Mouse (Mus musculus): ENCODE measurements around the gene Fam135a.
"Not testable (repeated sequence)": the region's sequence is repeated elsewhere in the genome, so short reads cannot be mapped to it uniquely, and the experiment has no call there.

Gene Fam135a

DNA sequence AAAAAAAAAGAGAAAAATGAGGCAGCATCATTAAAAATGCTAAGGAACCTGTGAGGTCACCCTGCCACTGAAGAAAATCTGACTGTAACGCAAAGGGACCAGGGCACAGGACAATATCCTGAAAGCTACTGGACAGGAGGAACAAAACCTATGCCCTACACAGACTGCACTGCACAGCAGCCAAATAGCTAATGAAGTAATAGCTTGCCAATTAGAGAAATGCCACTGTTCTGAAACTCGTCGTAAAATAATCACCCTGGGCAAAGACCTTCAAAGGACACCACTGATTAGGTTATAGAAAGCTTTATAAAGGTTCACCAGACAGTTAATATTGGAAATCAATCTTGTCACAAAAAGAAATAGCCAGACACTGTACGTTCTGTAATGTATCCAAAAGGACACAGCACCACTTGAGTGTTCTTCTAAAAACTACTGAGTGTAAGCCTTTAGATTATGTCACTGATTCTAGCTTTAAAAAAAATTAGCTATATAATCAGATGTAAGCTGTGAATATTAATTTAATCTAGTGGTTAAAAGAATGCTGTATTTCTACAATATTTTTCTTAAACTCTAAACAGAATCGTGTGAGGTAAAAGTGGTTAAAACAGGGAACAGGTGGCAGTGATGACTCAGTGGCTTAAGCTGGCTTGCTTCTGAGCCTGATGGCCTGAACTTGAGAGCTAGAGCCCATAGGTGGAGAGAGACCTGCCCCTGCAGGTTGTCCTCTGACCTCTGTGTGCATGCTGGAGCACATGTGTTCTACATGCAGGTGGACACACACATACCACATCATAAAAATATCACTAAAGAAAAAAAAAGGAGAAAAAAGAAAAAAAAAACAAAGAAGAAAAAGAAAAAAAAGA, 26.5 kb downstream of the Fam135a start:
- in situ Hi-C loops (cut with MboI; ENCODE audit: low sequenced_read_pairs), result no loop called here

DNA sequence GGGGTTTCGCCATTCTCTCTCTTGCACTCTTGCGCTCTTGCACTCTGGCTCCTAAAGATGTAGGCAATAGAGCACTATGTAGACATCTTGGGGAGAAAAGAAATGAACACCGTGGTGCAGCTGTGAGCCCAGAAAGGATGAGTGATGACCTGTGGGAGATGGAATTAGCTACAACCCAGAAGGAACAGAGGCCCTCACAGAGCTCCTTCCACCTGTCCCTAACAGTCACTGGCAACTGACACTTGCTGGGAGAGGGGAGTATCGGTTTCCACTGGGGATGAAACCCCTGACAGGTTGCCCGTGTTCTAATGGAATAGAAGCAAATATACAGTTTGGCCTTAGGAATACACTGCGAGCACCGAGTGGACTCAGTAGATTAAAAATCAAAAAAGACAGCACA, 31.3 kb downstream of the Fam135a start:
- in situ Hi-C loops (cut with MboI; ENCODE audit: low sequenced_read_pairs), result no loop called here

DNA sequence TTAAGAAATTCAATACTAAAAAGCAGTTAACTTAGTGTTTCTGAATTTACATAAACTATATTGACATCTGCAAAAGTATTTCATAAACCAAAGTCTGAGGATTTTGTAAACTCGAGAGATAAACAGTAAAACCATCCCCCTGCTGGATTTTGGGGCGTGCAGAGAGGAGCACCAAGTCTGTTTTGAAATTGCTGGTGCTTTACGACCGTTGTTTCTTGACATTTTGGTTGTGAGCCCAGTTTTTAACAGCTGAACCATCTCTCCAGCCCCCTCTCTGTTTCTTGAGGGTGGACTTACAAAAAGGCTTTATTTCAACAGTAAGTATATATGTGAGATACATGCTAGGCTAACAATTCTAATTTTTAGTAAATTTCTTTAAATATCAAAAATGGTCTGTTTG, 33.4 kb downstream of the Fam135a start:
- in situ Hi-C loops (cut with MboI; ENCODE audit: low sequenced_read_pairs), result no loop called here

DNA sequence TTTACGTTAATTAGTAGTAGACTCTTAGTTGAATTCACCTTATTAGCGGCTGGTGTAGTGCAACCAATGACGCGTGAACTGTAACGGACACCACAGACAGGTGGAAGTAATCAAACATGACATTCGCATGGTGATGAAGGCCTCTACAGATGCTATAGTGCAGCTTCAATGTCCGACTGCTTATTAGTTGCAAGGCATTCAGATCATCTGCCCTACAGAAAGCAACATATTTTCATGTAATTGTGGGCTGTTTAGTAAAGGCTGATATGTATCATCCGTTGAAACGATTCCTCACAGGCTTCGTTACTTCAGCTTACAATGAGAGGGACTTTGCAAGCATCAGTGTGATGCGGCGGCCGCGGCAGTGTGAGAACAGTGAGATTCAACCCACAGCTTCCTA, 44.4 kb downstream of the Fam135a start:
- in situ Hi-C loops (cut with MboI; ENCODE audit: low sequenced_read_pairs), result no loop called here

DNA sequence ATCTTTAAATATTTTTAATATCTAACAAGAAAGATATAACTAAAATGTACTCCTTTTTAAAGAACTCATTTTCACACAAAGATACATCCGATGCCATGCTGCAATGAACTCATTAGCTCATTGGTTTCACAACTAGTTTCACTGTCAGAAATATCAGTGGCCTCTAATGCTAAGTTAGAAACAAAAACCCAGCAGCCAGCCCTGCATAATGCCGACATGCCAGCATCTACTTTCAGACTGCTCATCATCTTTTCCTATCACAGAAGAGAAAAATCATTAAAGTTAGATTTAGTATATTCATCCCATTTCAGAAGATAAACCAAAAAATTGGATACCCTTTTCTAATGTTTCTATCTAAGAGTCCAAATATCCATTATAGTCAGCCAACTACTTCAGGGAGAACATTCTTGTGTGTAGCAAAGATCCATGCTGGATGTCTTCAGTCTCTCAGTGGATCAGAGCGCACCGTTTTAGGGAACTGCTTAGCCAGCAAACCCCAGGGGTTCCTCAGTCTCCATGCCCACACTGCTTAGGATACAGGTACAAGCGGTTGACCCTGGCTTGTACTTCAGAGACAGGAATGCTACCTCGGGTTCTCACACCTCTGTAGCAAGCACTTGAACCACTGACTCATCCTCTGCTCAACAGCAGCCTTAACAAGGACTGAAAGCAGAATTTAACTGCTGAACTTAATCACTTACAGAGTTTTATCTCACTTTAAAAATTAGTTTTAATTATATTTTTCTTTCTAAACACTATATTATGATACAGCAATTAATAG, 53.2 kb downstream of the Fam135a start:
- in situ Hi-C loops (cut with MboI; ENCODE audit: low sequenced_read_pairs), result no loop called here

DNA sequence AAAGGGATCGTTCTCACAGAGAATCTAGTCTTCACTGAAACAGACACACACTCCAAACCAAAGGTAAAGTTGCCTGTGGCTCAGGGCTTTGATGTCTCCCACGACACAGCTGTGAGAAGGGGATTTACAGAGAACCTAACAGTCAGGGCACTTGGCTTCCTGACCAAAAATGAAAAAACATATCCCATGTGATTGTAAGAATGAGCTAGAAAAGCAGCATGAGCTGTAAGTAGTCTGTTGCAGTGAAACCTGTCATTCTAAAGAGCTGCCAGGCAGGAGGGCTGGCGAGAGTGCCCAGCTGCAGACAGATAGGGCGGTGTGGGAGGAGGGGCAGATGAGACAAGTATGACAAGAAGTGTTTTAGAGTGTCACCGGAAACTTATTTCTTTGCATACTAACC, 54.5 kb downstream of the Fam135a start:
- in situ Hi-C loops (cut with MboI; ENCODE audit: low sequenced_read_pairs), result no loop called here

DNA sequence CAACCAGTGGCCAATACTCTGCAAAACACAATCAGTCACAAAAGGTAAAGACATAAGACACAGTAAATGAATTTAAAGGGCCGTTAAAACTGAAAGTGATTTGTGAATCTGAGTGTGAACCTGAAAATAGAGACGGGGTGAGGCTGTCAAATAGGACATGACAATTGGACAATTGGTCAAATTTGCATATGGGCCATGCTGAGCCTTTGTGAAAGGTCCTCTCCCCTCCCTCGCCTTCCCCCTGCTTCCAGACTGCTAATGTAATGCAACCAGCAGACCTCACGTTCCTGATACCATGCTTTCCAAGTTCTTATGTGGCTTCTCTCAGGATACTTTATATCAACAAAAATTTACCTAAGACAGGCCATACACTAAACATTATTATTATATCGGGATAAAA, 57.1 kb downstream of the Fam135a start:
- in situ Hi-C loops (cut with MboI; ENCODE audit: low sequenced_read_pairs), result no loop called here

DNA sequence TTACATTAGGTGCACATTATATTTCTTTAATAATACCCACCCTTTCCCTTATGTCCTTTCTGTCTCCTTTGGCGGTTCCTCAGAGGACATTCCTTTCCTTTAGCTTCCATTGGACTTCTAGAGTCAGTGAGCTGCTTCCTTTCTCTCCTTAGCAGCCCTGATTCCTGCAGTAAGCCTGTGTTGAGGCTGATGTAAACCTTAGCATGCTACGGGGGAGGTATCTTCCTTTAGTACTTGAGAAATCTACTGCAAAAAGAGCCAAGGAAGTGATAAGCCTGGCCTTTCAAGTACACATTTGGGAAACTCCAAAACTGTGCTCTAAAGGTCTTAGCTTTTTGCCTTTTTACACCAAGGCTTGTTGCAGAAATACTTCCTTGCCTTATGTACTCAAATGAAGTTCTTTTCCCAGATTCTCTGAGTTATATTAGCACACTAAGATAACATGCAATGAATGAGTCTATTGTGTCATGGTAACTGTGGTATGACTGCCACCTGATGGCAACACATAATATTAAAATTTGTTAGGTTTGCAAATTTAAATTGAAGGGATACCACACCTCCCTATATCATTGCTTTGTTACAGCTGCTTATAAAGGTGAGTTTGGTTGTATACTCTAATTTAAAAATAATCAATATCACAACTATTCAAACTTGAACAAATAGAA, 66.2 kb downstream of the Fam135a start:
- in situ Hi-C loops (cut with MboI; ENCODE audit: low sequenced_read_pairs), result loop anchor here (10.0 kb wide), 1 partner anchor 209 kb away; no protein-coding TSS in a partner anchor

DNA sequence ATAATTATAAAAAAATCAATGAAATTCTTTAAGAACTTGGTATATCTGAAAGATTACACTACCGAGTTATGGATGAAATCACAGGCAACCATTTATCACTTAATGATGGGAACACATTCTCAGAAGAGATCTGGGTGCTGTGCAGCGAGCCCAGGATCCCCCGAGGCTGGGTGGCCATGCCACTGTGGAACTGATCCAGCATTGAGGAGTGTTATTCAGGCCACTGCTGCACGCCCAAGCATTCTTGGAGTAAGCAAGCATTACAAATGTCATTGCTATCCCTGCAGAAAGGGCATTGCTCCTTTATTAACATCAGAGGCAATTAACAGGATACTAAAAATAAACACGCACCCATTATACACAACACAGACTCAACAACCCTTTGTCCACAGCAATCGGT, 89.3 kb downstream of the Fam135a start:
- in situ Hi-C loops (cut with MboI; ENCODE audit: low sequenced_read_pairs), result no loop called here

DNA sequence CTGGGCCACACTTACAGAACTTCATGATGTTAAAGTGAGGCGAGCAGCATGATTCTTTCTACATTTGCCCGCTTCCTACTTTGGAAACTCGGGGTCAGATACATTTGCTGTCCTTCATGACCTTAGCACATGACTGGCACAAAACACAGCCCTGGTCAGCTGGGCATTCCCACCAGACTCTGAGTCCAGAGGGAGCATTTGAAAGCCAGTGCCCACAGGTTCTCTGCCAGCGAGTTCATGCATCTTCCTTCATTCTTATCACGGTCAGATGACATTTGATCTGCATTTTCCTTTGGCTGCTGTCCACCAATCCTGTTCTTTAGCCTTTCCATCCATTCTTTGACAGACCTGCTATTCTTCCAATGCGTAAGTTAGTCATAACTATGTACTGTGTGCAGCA, 90.1 kb downstream of the Fam135a start:
- in situ Hi-C loops (cut with MboI; ENCODE audit: low sequenced_read_pairs), result no loop called here

DNA sequence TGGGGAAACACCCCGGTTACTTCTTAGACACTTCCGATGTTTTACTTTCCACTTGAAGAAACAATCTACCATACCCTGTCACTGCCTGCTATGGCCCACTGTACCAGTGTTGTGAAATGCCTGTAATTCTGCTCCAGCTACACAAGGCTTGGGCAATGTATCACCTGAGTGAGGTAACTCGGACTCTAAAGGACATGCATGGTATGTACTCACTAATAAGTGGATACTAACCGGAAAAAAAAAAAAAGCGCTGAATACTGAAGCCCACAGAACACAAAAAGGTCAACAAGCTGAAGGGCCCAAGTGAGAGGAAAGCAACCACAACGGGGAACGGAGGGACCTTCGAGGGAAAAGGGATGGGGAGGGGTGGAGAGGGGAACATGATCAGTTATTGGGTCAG, 92.5 kb downstream of the Fam135a start:
- in situ Hi-C loops (cut with MboI; ENCODE audit: low sequenced_read_pairs), result no loop called here

DNA sequence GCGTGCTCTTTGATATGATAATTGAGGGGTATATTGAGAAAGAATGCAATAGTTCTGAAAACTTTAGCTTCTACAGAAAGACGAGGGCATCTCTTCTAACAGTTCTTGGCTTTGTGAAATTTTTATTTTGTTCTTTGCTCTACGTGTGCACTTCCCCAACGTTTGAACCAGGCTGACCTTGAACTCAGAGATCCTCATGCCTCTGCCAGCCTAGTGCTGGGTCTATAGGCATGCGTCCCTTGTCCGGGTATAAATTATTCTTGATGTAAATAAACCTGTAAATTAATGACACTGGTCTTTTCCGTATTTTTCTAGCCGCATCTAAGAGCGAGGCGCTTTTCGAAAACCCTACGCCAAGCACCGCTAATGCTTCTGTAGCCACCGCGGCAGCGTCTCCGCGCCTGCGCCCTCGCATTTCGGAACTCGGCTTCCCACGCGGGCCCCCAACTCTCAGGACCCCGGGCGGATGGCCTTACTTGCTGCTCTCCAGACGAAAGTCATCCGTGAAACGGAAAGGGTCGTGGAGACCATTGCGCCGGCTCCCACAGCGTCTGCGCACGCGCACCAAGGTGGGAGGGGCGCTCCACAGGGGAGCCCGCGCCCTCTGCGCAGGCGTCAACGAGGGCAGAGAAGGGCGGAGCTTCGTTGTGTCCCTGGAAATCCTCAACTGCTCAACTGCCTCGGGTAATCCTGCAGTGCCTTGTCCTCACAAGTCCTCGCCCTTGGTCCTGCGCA, 94.9 kb downstream of the Fam135a start, which contains the start of gene Sdhaf4:
Gene Sdhaf4 (minus strand): TSS at position 587 of the 735 bp plus-strand sequence.
- in situ Hi-C loops (cut with MboI; ENCODE audit: low sequenced_read_pairs), result no loop called here

DNA sequence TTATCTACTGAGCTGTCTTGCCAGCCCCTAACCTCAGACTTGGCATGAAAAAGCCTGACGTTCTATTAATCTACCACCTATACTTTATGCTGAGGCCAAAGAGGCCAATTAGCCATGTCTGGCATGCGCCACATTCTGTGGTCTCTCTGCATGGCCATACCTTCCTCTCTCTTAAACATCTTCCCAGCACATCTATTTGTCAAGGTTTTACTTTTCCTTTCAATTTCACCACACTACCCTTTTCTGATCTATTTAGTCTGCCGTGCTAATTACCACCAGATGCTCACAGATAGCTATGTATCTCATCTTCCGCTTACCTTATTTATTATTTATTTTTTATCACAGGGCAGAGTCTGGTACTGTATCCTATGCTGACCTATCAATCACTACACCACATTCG, 100.8 kb downstream of the Fam135a start:
- in situ Hi-C loops (cut with MboI; ENCODE audit: low sequenced_read_pairs), result no loop called here

DNA sequence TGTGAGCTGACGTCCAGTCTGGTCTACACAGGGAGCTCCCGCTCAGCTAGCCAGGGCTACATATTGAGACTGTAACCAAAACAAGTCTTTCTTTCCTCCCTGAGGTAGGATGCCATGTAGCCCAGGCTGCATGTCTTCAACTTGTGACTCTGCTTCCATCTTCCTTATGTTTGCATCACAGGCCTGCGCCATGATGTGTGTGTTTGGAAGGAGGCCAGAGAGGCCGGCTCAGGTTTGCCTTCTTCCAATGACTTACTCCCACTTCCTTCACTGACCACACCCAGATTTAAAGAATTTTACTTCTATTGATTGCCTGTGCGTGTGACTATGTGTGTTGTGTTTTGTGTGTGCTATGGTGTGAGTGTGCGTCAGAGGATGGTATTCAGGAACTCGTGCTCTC, 101.3 kb downstream of the Fam135a start:
- in situ Hi-C loops (cut with MboI; ENCODE audit: low sequenced_read_pairs), result no loop called here

DNA sequence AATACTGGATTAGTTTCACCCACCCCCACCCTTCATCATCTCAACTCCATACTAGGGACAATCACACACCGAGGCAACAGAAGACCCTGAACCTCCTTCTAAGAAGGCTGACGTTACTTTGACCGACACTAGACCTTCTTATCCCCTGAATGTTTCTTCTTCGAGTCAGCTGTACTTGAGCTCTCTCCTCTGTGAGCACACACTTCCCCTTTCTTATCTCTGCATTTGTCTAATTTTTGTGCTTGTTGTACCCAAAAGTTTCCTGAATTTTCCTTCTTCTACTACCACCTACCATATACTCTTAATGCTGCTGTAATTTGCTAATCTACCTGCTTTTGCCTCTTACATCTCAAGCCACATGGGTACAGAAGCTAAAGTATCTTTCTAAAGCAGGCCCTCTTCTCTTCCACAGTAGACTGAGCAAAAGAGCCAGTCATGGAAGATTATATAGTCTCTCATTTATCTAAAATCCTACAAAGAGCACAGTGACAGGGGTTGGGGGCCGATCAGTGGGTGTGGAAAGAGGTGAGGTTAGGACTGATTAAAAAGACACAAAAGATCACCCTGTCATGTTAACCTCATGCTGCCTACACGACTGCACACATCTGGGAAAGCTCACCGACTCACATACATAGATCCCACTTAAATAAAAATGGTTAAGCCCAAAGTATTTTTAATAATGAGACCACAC, 101.9 kb downstream of the Fam135a start:
- in situ Hi-C loops (cut with MboI; ENCODE audit: low sequenced_read_pairs), result no loop called here

DNA sequence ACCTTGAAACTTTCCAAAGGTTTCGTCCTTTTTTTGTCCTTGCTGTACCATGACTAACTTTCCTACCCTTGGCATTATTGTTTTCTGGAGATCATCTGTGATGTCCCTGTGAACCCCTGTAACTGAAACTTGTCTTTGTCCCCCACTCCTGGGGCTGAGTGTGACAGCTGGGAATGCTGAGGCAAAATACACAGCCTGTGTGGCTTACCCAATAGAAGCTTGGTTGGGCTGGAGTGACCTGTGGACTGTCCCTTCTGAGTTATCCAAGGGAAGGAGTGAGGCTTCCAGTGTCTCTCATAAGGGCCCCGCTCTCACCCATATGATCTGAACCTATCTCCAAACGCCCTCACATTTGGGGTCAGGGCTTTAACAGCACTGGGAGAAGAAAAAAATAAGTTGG, 102.6 kb downstream of the Fam135a start:
- in situ Hi-C loops (cut with MboI; ENCODE audit: low sequenced_read_pairs), result no loop called here

DNA sequence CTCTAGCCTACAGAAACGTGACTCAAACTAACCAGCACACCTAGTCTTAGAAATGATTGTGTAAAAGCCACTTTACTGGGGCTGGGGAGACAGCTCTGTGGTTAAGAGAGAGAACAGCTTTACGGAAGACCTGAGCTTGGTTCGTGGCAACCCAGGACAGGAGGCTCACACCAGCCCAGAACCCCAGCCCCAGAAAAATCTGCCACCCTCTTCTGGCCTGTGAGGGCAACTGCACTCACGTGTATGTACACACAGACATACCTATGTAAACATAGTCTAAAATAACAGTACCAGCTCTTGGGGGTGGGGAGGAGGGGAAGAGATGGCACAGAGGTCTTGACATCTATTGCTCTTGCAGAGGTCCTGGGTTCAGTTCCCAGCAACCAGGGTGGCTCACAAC, 104.7 kb downstream of the Fam135a start:
- in situ Hi-C loops (cut with MboI; ENCODE audit: low sequenced_read_pairs), result no loop called here

DNA sequence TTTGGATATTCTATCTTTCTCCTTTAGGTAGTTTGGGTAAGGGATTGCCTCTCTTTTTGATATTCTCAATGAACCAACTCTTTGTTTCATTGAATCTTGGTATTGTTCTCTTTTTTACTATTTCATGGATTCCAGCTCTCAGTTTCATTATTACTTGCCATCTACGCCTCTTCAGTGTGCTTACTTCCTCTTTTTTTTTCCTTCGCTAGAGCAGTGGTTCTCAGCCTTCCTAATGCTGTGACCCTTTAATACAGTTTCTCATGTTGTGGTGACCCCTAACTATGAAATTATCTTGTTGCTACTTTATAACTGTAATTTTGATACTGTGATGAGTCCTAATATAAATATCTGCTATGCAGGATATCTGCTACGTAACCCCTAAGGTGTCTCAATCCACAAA, 117.0 kb downstream of the Fam135a start:
- in situ Hi-C loops (cut with MboI; ENCODE audit: low sequenced_read_pairs), result no loop called here

DNA sequence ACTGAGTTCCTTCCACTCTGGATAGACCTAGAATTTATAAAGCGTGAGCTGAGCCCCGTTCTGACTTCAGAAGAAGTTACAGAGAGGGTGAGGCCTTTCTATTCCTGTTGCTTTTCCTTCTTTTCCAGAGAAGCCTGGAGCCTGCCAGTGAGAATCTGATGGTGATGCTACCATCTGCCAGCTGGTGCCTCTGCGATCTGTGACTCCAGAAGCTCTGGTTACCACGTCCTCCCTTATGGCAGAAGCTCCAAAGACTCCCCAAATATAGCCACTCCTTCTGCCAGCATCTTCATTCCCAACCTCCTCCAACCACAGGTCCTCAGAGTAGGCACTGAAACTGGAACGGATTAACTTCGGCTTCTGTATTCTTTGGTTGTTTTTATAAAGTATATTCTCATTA, 121.9 kb downstream of the Fam135a start:
- in situ Hi-C loops (cut with MboI; ENCODE audit: low sequenced_read_pairs), result no loop called here

DNA sequence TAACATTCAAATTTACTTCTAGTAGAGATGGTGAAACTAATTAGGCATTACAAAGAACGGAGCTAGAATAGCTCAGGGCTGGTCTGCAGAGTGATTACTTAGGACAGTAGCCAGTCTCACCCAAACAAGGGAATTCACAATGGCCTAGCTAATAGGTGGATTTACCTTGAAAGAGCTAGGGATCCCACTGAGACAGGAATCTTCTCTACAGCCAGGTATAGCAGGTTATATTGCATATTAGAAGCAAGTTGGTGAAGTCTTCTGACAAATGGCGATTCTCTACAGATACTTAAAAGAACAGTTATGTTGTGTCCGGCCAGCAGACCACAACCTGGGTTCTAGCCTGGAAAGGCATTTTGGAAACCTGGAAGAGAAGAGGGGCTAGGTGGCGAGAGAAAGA, 129.0 kb downstream of the Fam135a start:
- in situ Hi-C loops (cut with MboI; ENCODE audit: low sequenced_read_pairs), result not testable (repeated sequence)

All from CH12F3 (cell line).